Mouse (Mus musculus) urinary bladder, postnatal 14 days (tissue): ENCODE data around the gene Slc25a43.
A peak's percentile ranks its signal among the peaks of the same experiment; 100 is the strongest.

Source experiments
- DNase-seq: peaks from one replicate; pipeline ENCODE4 v3.0.0; 2021; ENCODE audit warnings: low spot score

Slc25a43 gene

GRCm38 (mm10) chrX:36743503-36744101 is at the start of gene Slc25a43:
Gene Slc25a43 (plus strand): TSS chrX:36743659.
- DNase-seq: peak; percentile 9

- DNase-seq: no peak
Measured at GRCm38 (mm10) chrX:36740124-36740951, 3.1 kb upstream of the Slc25a43 start.

- no peak for DNase-seq
Measured at GRCm38 (mm10) chrX:36741278-36741677, 2.2 kb upstream of the Slc25a43 start.

- DNase-seq: no peak
Measured at GRCm38 (mm10) chrX:36742744-36743143, 715 bp upstream of the Slc25a43 start.

- DNase-seq: peak; percentile 5
Measured at GRCm38 (mm10) chrX:36744735-36745134, 1.3 kb downstream of the Slc25a43 start.

GRCm38 (mm10) chrX:36745333-36745732 is 1.9 kb downstream of the Slc25a43 start:
- no peak for DNase-seq

GRCm38 (mm10) chrX:36746789-36747188 is 3.3 kb downstream of the Slc25a43 start:
- no peak for DNase-seq

GRCm38 (mm10) chrX:36748573-36748972 is 5.1 kb downstream of the Slc25a43 start:
- DNase-seq: no peak

- no peak for DNase-seq
Measured at GRCm38 (mm10) chrX:36749281-36749785, 5.9 kb downstream of the Slc25a43 start.

GRCm38 (mm10) chrX:36750591-36750990 is 7.1 kb downstream of the Slc25a43 start:
- no peak for DNase-seq

GRCm38 (mm10) chrX:36752586-36752985 is 9.1 kb downstream of the Slc25a43 start:
- no peak for DNase-seq

- DNase-seq: no peak
Measured at GRCm38 (mm10) chrX:36757796-36758472, 14.5 kb downstream of the Slc25a43 start.

GRCm38 (mm10) chrX:36758566-36758965 is 15.1 kb downstream of the Slc25a43 start:
- DNase-seq: no peak

- peak; percentile 41 for DNase-seq
Measured at GRCm38 (mm10) chrX:36760946-36761635, 17.6 kb downstream of the Slc25a43 start.

GRCm38 (mm10) chrX:36762289-36762688 is 18.8 kb downstream of the Slc25a43 start:
- DNase-seq: no peak

GRCm38 (mm10) chrX:36762894-36763293 is 19.4 kb downstream of the Slc25a43 start:
- DNase-seq: peak; percentile 4

GRCm38 (mm10) chrX:36763298-36763933 is 20.0 kb downstream of the Slc25a43 start:
- no peak for DNase-seq

- DNase-seq: no peak
Measured at GRCm38 (mm10) chrX:36763934-36764317, 20.5 kb downstream of the Slc25a43 start.

- DNase-seq: no peak
Measured at GRCm38 (mm10) chrX:36767386-36767785, 23.9 kb downstream of the Slc25a43 start.

GRCm38 (mm10) chrX:36772591-36772990 is 29.1 kb downstream of the Slc25a43 start:
- DNase-seq: no peak

GRCm38 (mm10) chrX:36775520-36775919 is 32.1 kb downstream of the Slc25a43 start:
- DNase-seq: no peak

- DNase-seq: no peak
Measured at GRCm38 (mm10) chrX:36777694-36778093, 34.2 kb downstream of the Slc25a43 start.
